Mouse (Mus musculus) heart, adult 2 months (tissue): ENCODE results near the gene Ptgr2.

Experiments
- CTCF ChIP-seq: fragments of 200-600 bp; IDR thresholded peaks from 2 replicates; pipeline ENCODE4 v1.8.1; 2022; ENCODE audit warnings: antibody characterized with exemption, mild to moderate bottlenecking, moderate library complexity
- EP300 ChIP-seq: fragments of 200-500 bp; IDR thresholded peaks from 2 replicates; pipeline ENCODE4 v1.6.1; 2011; ENCODE audit warnings: low read depth, low read length, control low read depth; ENCODE audit not compliant: insufficient read depth
- POLR2A ChIP-seq: fragments of 200-500 bp; IDR thresholded peaks from 2 replicates; pipeline ENCODE4 v1.6.1; 2011; ENCODE audit warnings: mild to moderate bottlenecking, low read depth, low read length, control low read depth; ENCODE audit not compliant: insufficient read depth

GRCm38 (mm10) chr12:84316006-84316405 lies 31.0 kb downstream of the Ptgr2 start:
- TF ChIP-seq EP300 (no peak), CTCF (no peak), POLR2A (no peak)
